Mouse (Mus musculus) heart, embryonic 12.5 days (tissue): ENCODE results near the gene Cdh16. TPM values are rescaled to one million over a fixed set of nuclear protein-coding genes. Genes with fewer than 3 reads are reported as not detected.

ENCODE experiments used
- ATAC-seq: fragments of 200-750 bp; cut with Nextera tagmentation; 2 replicates; pipeline ENCODE4 v1.8.0; 2017; ENCODE audit warnings: moderate TSS enrichment, moderate library complexity; ENCODE audit not compliant: insufficient number of reproducible peaks, low FRiP score
- H3K27ac ChIP-seq: fragments of 300-500 bp; sonication (generic); 2 replicates; pipeline ENCODE4 v1.5.1; 2016; ENCODE audit warnings: mild to moderate bottlenecking, moderate library complexity; ENCODE audit not compliant: poor library complexity, severe bottlenecking
- H3K27me3 ChIP-seq: fragments of 300-500 bp; sonication (generic); replicated peaks from 2 replicates; pipeline ENCODE4 v1.6.1; 2016; ENCODE audit warnings: mild to moderate bottlenecking, moderate library complexity
- H3K36me3 ChIP-seq: fragments of 300-500 bp; sonication (generic); 2 replicates; pipeline ENCODE4 v1.6.1; 2016; ENCODE audit warnings: mild to moderate bottlenecking, moderate library complexity
- H3K4me1 ChIP-seq: fragments of 300-500 bp; sonication (generic); replicated peaks from 2 replicates; pipeline ENCODE4 v1.6.1; 2016; ENCODE audit warnings: mild to moderate bottlenecking
- H3K4me2 ChIP-seq: fragments of 300-500 bp; sonication (generic); 2 replicates; pipeline ENCODE4 v1.6.1; 2016; ENCODE audit warnings: mild to moderate bottlenecking, moderate library complexity
- H3K4me3 ChIP-seq: fragments of 300-500 bp; sonication (generic); 2 replicates; pipeline ENCODE4 v1.5.1; 2016; ENCODE audit warnings: mild to moderate bottlenecking
- H3K9ac ChIP-seq: fragments of 300-500 bp; sonication (generic); 2 replicates; pipeline ENCODE4 v1.6.1; 2016; ENCODE audit warnings: mild to moderate bottlenecking, moderate library complexity
- H3K9me3 ChIP-seq: fragments of 300-500 bp; sonication (generic); replicated peaks from 2 replicates; pipeline ENCODE4 v1.6.1; 2016; ENCODE audit warnings: mild to moderate bottlenecking, moderate library complexity
- WGBS: fragments of 180-500 bp; shearing (Covaris S2); methylation state at CpG from one replicate; pipeline ENCODE4 v1.1.7; 2016; 5-methylcytosine and 5-hydroxymethylcytosine counted together
- polyA plus RNA-seq: library from polyadenylated mRNA; unstranded; fragments of >200 nt; fragmentation: Nextera tagmentation; extraction: Ambion mirVana; gene quantifications from 2 replicates; pipeline ENCODE4 v1.2.1, GENCODE M21; 2016

The Cdh16 gene
- polyA plus RNA-seq, 1 experiment from 2014 or later, result 16.1 TPM

DNA sequence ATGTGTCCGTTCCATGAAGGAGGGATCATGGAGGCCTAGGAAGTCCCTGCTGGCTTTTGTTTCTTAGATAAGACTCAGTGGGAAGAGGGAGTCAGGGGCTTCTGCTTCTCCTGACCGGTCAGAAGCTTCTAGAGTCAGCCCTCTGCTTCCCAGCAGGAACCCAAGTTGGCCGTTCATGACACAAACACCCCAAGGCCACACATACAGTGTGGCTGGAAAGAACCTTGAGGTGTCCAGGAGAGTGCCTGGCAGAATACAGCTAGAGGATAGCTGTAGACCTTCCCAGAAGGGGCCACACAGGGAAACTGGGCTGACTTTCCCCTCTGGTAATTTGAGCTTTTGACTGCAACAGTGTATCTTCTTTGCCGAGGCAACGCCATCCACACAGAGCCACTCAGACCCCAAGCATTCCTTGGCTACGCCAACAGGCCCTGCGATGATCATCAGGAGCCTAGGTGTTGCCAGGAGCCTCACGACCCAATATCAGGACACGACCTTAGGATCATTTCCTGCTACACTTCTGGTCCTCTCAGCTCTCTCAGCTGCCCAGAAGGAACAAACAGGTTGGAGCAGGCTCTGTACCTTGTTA is 9.1 kb upstream of the Cdh16 start:
- 44% methylated on average over 9 of the region's 9 CpGs for WGBS
- ATAC-seq, result no peak
- Histone ChIP-seq H3K4me3 (no peak overlapping the region), H3K9ac (no peak overlapping the region), H3K36me3 (peaks cover 41% of the 10 kb centered on the region), H3K9me3 (no peaks in the 10 kb centered on the region), H3K27ac (peak overlapping the region; percentile 67), H3K4me2 (no peak overlapping the region), H3K27me3 (no peaks in the 10 kb centered on the region), H3K4me1 (peaks cover 39% of the 10 kb centered on the region)

- Histone ChIP-seq H3K4me1 (peaks cover 45% of the 10 kb centered on the region), H3K27me3 (no peaks in the 10 kb centered on the region), H3K27ac (peak overlapping the region; percentile 95), H3K9ac (peak overlapping the region; percentile 95), H3K4me2 (peak overlapping the region; percentile 71), H3K9me3 (no peaks in the 10 kb centered on the region), H3K4me3 (peak overlapping the region; percentile 67), H3K36me3 (peaks cover 38% of the 10 kb centered on the region)
- ATAC-seq, result no peak
- 49% methylated on average over 6 of the region's 6 CpGs for WGBS
Observed at GRCm38 (mm10) chr8:104632486-104632885, 8.3 kb upstream of the Cdh16 start.

DNA sequence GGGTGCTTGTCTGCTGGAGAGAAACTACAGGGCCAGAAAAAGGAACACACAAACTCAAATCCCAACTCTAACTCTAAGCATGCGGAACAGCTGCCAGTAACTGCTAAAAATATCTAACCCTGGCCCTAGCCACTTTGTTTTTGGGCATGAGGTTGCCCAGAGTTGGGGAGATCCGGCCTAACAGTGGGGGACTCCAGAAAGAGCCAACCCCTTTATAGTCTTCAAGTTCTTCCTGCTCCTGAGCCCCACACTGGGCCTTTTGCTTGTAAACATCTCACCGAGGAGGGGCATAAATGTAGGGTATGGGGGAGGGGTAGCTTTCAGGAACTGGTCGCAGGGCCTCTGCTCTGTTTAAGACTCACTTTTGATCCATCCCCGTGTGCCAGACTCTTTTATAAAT is 7.8 kb upstream of the Cdh16 start:
- H3K4me3 ChIP-seq, result peak overlapping the region; percentile 67
- WGBS, result 16% methylated on average over 5 of the region's 5 CpGs
- peaks cover 48% of the 10 kb centered on the region for H3K4me1 ChIP-seq
- H3K36me3 ChIP-seq, result peaks cover 38% of the 10 kb centered on the region
- no peak for ATAC-seq
- H3K27me3 ChIP-seq, result no peaks in the 10 kb centered on the region
- H3K9ac ChIP-seq, result peak overlapping the region; percentile 95
- H3K9me3 ChIP-seq, result no peaks in the 10 kb centered on the region
- H3K4me2 ChIP-seq, result peak overlapping the region; percentile 71
- peak overlapping the region; percentile 95 for H3K27ac ChIP-seq

- H3K4me1 ChIP-seq, result peaks cover 48% of the 10 kb centered on the region
Observed at GRCm38 (mm10) chr8:104630981-104631663, 6.9 kb upstream of the Cdh16 start, which contains the start of gene Rrad. TSS of gene Rrad (minus strand) at chr8:104631327.

GRCm38 (mm10) chr8:104630574-104630973 is 6.4 kb upstream of the Cdh16 start:
- Histone ChIP-seq H3K27ac (peak overlapping the region; percentile 95), H3K27me3 (no peaks in the 10 kb centered on the region), H3K9me3 (no peaks in the 10 kb centered on the region), H3K9ac (peak overlapping the region; percentile 95), H3K4me1 (peaks cover 48% of the 10 kb centered on the region), H3K4me2 (peak overlapping the region; percentile 71), H3K36me3 (peaks cover 33% of the 10 kb centered on the region), H3K4me3 (peak overlapping the region; percentile 67)
- WGBS, result 1% methylated on average over 36 of the region's 36 CpGs
- peak; percentile 12; the same call in 1 of the 2 replicates for ATAC-seq

More at GRCm38 (mm10) chr8:104630981-104631663, 6.9 kb upstream of the Cdh16 start, which contains the start of gene Rrad:
- under 1% methylated on average over 27 of the region's 28 CpGs for WGBS
- no peaks in the 10 kb centered on the region for H3K27me3 ChIP-seq
- H3K36me3 ChIP-seq, result peaks cover 38% of the 10 kb centered on the region
- peak within 1 kb of the TSS; percentile 67 for H3K4me3 ChIP-seq
- peak within 1 kb of the TSS; percentile 71 for H3K4me2 ChIP-seq
- peak within 1 kb of the TSS; percentile 95 for H3K27ac ChIP-seq
- ATAC-seq, result peak; percentile 76
- peak within 1 kb of the TSS; percentile 95 for H3K9ac ChIP-seq
- H3K9me3 ChIP-seq, result no peaks in the 10 kb centered on the region

GRCm38 (mm10) chr8:104630111-104630479 is 5.9 kb upstream of the Cdh16 start:
- H3K4me3 ChIP-seq, result peak overlapping the region; percentile 67
- H3K27me3 ChIP-seq, result no peaks in the 10 kb centered on the region
- peak overlapping the region; percentile 95 for H3K27ac ChIP-seq
- peaks cover 28% of the 10 kb centered on the region for H3K36me3 ChIP-seq
- H3K9me3 ChIP-seq, result no peaks in the 10 kb centered on the region
- no peak for ATAC-seq
- peak overlapping the region; percentile 71 for H3K4me2 ChIP-seq
- peaks cover 50% of the 10 kb centered on the region for H3K4me1 ChIP-seq
- peak overlapping the region; percentile 95 for H3K9ac ChIP-seq
- WGBS, result 12% methylated on average over 8 of the region's 8 CpGs

DNA sequence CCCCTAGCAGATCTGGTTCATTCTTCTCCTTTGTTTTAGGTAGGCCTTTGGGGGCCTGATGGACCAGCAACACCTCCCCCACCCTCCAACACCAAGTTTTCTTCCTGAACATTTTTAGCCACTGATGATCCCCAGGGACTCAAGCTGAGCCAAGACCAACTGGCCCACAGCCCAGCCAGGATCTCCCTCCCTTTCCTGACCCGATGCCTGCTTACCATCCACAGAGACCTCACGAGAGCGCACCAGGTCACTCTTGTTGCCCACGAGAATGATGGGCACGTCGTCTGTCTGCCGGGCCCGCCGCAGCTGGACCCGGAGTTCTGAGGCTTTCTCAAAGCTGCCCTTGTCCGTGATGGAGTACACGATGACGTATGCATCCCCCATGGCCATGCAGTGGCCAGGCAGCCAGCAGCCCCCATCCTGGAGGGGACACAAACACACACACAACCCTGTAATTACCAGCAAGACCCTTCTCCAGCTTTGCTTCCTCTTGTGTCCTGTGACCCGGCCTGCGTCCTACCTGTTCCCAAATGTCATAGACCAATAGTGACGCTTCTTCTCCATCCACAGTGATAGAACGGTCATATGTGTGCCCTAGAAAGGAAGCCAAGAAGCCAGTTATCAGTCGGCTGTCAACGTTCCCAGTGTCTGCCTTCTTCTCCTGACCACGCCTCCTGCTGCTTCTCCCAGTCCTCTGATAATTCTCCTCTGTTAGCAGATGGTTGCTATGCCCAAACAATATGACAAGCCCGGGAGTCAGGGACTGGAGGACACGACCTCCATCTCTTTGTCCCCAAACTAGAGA is 5.3 kb upstream of the Cdh16 start:
- Histone ChIP-seq H3K4me3 (peak overlapping the region; percentile 67), H3K36me3 (peaks cover 22% of the 10 kb centered on the region), H3K9me3 (no peaks in the 10 kb centered on the region), H3K9ac (peak overlapping the region; percentile 95), H3K4me2 (peak overlapping the region; percentile 71), H3K27me3 (no peaks in the 10 kb centered on the region), H3K27ac (peak overlapping the region; percentile 95), H3K4me1 (peaks cover 56% of the 10 kb centered on the region)
- ATAC-seq, result peak; percentile 2; the same call in 1 of the 2 replicates
- 43% methylated on average over 22 of the region's 22 CpGs for WGBS

DNA sequence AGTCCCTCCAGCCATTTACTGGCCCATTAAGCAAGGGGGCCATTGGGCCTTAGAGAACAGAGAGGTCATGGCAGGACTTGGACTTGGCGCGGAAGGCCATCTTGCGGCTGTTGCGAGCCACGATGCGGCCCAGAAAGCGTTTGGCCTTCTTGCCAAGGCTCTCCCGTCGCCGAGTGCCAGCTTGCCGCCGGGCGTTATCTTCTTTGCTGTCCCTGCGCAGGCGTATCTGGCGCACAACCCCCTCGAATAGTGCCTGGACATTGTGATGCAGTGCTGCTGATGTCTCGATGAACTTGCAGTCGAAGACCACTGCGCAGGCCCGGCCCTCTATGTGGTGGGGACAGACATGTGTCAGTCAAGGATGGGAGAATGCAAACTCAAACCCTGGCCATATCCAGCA is 4.2 kb upstream of the Cdh16 start:
- Histone ChIP-seq H3K27ac (peak overlapping the region; percentile 95), H3K4me1 (peaks cover 59% of the 10 kb centered on the region), H3K9me3 (no peaks in the 10 kb centered on the region), H3K27me3 (no peaks in the 10 kb centered on the region), H3K4me3 (peak overlapping the region; percentile 67), H3K4me2 (peak overlapping the region; percentile 71), H3K36me3 (peaks cover 19% of the 10 kb centered on the region), H3K9ac (peak overlapping the region; percentile 95)
- ATAC-seq, result no peak
- 90% methylated on average over 21 of the region's 21 CpGs for WGBS

- peaks cover 19% of the 10 kb centered on the region for H3K36me3 ChIP-seq
- no peak for ATAC-seq
- H3K27ac ChIP-seq, result peak overlapping the region; percentile 95
- no peak overlapping the region for H3K4me3 ChIP-seq
- 64% methylated on average over 4 of the region's 4 CpGs for WGBS
- no peak overlapping the region for H3K4me2 ChIP-seq
- no peak overlapping the region for H3K9ac ChIP-seq
- H3K9me3 ChIP-seq, result no peaks in the 10 kb centered on the region
- H3K4me1 ChIP-seq, result peaks cover 48% of the 10 kb centered on the region
- H3K27me3 ChIP-seq, result no peaks in the 10 kb centered on the region
Observed at GRCm38 (mm10) chr8:104627065-104627740, 3.0 kb upstream of the Cdh16 start.

GRCm38 (mm10) chr8:104620765-104621164 is 3.4 kb downstream of the Cdh16 start:
- Histone ChIP-seq H3K9me3 (peaks cover 5% of the 10 kb centered on the region), H3K27me3 (no peaks in the 10 kb centered on the region), H3K27ac (no peak overlapping the region), H3K4me3 (no peak overlapping the region), H3K9ac (no peak overlapping the region), H3K4me2 (no peak overlapping the region), H3K4me1 (peaks cover 12% of the 10 kb centered on the region), H3K36me3 (no peaks in the 10 kb centered on the region)
- WGBS, result 50% methylated on average over 5 of the region's 5 CpGs
- ATAC-seq, result no peak
